Mouse (Mus musculus) limb, embryonic 11.5 days (tissue): ENCODE measurements around the gene Hnrnpl. TPM values are rescaled to one million over a fixed set of nuclear protein-coding genes. Genes with fewer than 3 reads are reported as not detected.

ENCODE experiments used
- ATAC-seq: fragments of 200-750 bp; cut with Nextera tagmentation; 2 replicates; pipeline ENCODE4 v1.8.0; 2017; ENCODE audit warnings: low read depth; ENCODE audit not compliant: insufficient number of reproducible peaks, low FRiP score, low TSS enrichment
- DNase-seq: peaks from one replicate; pipeline ENCODE4 v3.0.0-alpha.2; 2015; ENCODE audit warnings: low spot score
- H3K27ac ChIP-seq: fragments of 300-500 bp; sonication (generic); replicated peaks from 2 replicates; pipeline ENCODE4 v1.5.1; 2014; ENCODE audit warnings: low read depth, mild to moderate bottlenecking, low read length
- H3K27me3 ChIP-seq: fragments of 300-500 bp; sonication (generic); 2 replicates; pipeline ENCODE4 v1.6.1; 2014; ENCODE audit warnings: mild to moderate bottlenecking, low read length, mixed read lengths; ENCODE audit not compliant: control insufficient read depth, insufficient read depth
- H3K36me3 ChIP-seq: fragments of 300-500 bp; sonication (generic); 2 replicates; pipeline ENCODE4 v1.6.1; 2014; ENCODE audit warnings: mild to moderate bottlenecking, low read length, moderate library complexity, mixed read lengths; ENCODE audit not compliant: control insufficient read depth, insufficient read depth
- H3K4me1 ChIP-seq: fragments of 300-500 bp; sonication (generic); 2 replicates; pipeline ENCODE4 v1.6.1; 2014; ENCODE audit warnings: low read length, mixed read lengths; ENCODE audit not compliant: control insufficient read depth, insufficient read depth
- H3K4me2 ChIP-seq: fragments of 300-500 bp; sonication (generic); 2 replicates; pipeline ENCODE4 v1.6.1; 2014; ENCODE audit warnings: low read depth, mild to moderate bottlenecking, moderate library complexity; ENCODE audit not compliant: severe bottlenecking
- H3K4me3 ChIP-seq: fragments of 300-500 bp; sonication (generic); 2 replicates; pipeline ENCODE4 v1.5.1; 2014; ENCODE audit warnings: low read depth, low read length
- H3K9ac ChIP-seq: fragments of 300-500 bp; sonication (generic); 2 replicates; pipeline ENCODE4 v1.6.1; 2014; ENCODE audit warnings: mild to moderate bottlenecking, low read length
- H3K9me3 ChIP-seq: fragments of 300-500 bp; sonication (generic); 2 replicates; pipeline ENCODE4 v1.6.1; 2016; ENCODE audit warnings: low read length; ENCODE audit not compliant: control insufficient read depth
- WGBS: fragments of 180-500 bp; shearing (Covaris S2); extraction: QIAGEN DNeasy Blood & Tissue Kit; methylation state at CpG from one replicate; pipeline ENCODE4 v1.1.7; 2014; 5-methylcytosine and 5-hydroxymethylcytosine counted together
- polyA plus RNA-seq: library from polyadenylated mRNA; unstranded; fragments of >200 nt; fragmentation: Nextera tagmentation; extraction: Ambion mirVana; gene quantifications from 2 replicates; pipeline ENCODE4 v1.2.1, GENCODE M21; 2014

Hnrnpl gene
- polyA plus RNA-seq, 1 experiment from 2014 or later, result 362 TPM

GRCm38 (mm10) chr7:28794496-28794895, 13.8 kb upstream of the Hnrnpl start:
- no peaks in the 10 kb centered on the region for H3K9me3 ChIP-seq
- H3K9ac ChIP-seq, result no peak overlapping the region
- H3K4me1 ChIP-seq, result peaks cover 10% of the 10 kb centered on the region
- H3K27me3 ChIP-seq, result no peaks in the 10 kb centered on the region
- DNase-seq, result no peak
- no peak for ATAC-seq
- no peaks in the 10 kb centered on the region for H3K36me3 ChIP-seq
- no peak overlapping the region for H3K27ac ChIP-seq
- 91% methylated on average over 3 of the region's 3 CpGs for WGBS
- H3K4me2 ChIP-seq, result no peak overlapping the region
- no peak overlapping the region for H3K4me3 ChIP-seq

- Histone ChIP-seq H3K9ac (no peak overlapping the region), H3K36me3 (no peaks in the 10 kb centered on the region), H3K4me3 (no peak overlapping the region), H3K27ac (no peak overlapping the region), H3K27me3 (no peaks in the 10 kb centered on the region), H3K4me2 (no peak overlapping the region), H3K4me1 (peaks cover 2% of the 10 kb centered on the region; the same call in 1 of the 2 replicates), H3K9me3 (no peaks in the 10 kb centered on the region)
- DNase-seq (no peak), ATAC-seq (no peak)
- WGBS, result 75% methylated on average over 15 of the region's 15 CpGs
Observed at GRCm38 (mm10) chr7:28795832-28796231, 12.5 kb upstream of the Hnrnpl start.

- ATAC-seq, result peak; percentile 58; the same call in 1 of the 2 replicates
Observed at GRCm38 (mm10) chr7:28796562-28796975, 11.8 kb upstream of the Hnrnpl start.

GRCm38 (mm10) chr7:28799994-28800393, 8.3 kb upstream of the Hnrnpl start:
- Histone ChIP-seq H3K27me3 (no peaks in the 10 kb centered on the region), H3K4me2 (no peak overlapping the region), H3K9ac (no peak overlapping the region), H3K4me3 (no peak overlapping the region), H3K36me3 (no peaks in the 10 kb centered on the region), H3K27ac (no peak overlapping the region), H3K9me3 (no peaks in the 10 kb centered on the region), H3K4me1 (peaks cover 20% of the 10 kb centered on the region)
- 94% methylated on average over 9 of the region's 9 CpGs for WGBS
- DNase-seq, result no peak
- ATAC-seq, result no peak

More at GRCm38 (mm10) chr7:28796562-28796975, 11.8 kb upstream of the Hnrnpl start:
- Histone ChIP-seq H3K4me1 (peaks cover 2% of the 10 kb centered on the region; the same call in 1 of the 2 replicates), H3K9ac (peak overlapping the region; percentile 38; the same call in 1 of the 2 replicates), H3K4me2 (peak overlapping the region; percentile 27; the same call in 1 of the 2 replicates), H3K27me3 (no peaks in the 10 kb centered on the region), H3K9me3 (no peaks in the 10 kb centered on the region), H3K4me3 (peak overlapping the region; percentile 7; the same call in 1 of the 2 replicates), H3K27ac (no peak overlapping the region), H3K36me3 (no peaks in the 10 kb centered on the region)
- peak; percentile 81 for DNase-seq
- 17% methylated on average over 32 of the region's 32 CpGs for WGBS

- ATAC-seq, result no peak
- WGBS, result 71% methylated on average over 3 of the region's 3 CpGs
- no peak for DNase-seq
Observed at GRCm38 (mm10) chr7:28801451-28801850, 6.9 kb upstream of the Hnrnpl start.

GRCm38 (mm10) chr7:28801901-28802670, 6.3 kb upstream of the Hnrnpl start:
- Histone ChIP-seq H3K9ac (0 out of 2 replicates have a peak overlapping the region, but pooled peaks have one; percentile 5), H3K4me3 (no peak overlapping the region), H3K27me3 (no peaks in the 10 kb centered on the region), H3K4me2 (peak overlapping the region; percentile 19; the same call in 1 of the 2 replicates), H3K4me1 (peaks cover 18% of the 10 kb centered on the region), H3K9me3 (no peaks in the 10 kb centered on the region), H3K27ac (peak overlapping the region; percentile 83), H3K36me3 (no peaks in the 10 kb centered on the region)
- ATAC-seq (no peak), DNase-seq (peak; percentile 66)
- 22% methylated on average over 10 of the region's 10 CpGs for WGBS

More at GRCm38 (mm10) chr7:28801451-28801850, 6.9 kb upstream of the Hnrnpl start:
- Histone ChIP-seq H3K4me3 (no peak overlapping the region), H3K9me3 (no peaks in the 10 kb centered on the region), H3K27me3 (no peaks in the 10 kb centered on the region), H3K36me3 (no peaks in the 10 kb centered on the region), H3K4me1 (peaks cover 20% of the 10 kb centered on the region), H3K4me2 (no peak overlapping the region), H3K9ac (no peak overlapping the region), H3K27ac (no peak overlapping the region)

GRCm38 (mm10) chr7:28802846-28803588, 5.3 kb upstream of the Hnrnpl start:
- H3K27ac ChIP-seq, result peak overlapping the region; percentile 83
- no peak overlapping the region for H3K9ac ChIP-seq
- DNase-seq (no peak), ATAC-seq (peak; percentile 49; the same call in 1 of the 2 replicates)
- H3K4me3 ChIP-seq, result no peak overlapping the region
- no peaks in the 10 kb centered on the region for H3K9me3 ChIP-seq
- no peaks in the 10 kb centered on the region for H3K36me3 ChIP-seq
- WGBS, result 6% methylated on average over 10 of the region's 10 CpGs
- no peaks in the 10 kb centered on the region for H3K27me3 ChIP-seq
- peak overlapping the region; percentile 19; the same call in 1 of the 2 replicates for H3K4me2 ChIP-seq
- H3K4me1 ChIP-seq, result peaks cover 22% of the 10 kb centered on the region

GRCm38 (mm10) chr7:28803756-28804155, 4.6 kb upstream of the Hnrnpl start:
- 39% methylated on average over 4 of the region's 4 CpGs for WGBS
- no peak overlapping the region for H3K4me2 ChIP-seq
- DNase-seq, result no peak

More at GRCm38 (mm10) chr7:28803756-28804155, 4.6 kb upstream of the Hnrnpl start:
- no peak for ATAC-seq
- Histone ChIP-seq H3K36me3 (no peaks in the 10 kb centered on the region), H3K27ac (no peak overlapping the region), H3K4me3 (no peak overlapping the region), H3K4me1 (peaks cover 26% of the 10 kb centered on the region), H3K9ac (no peak overlapping the region), H3K9me3 (no peaks in the 10 kb centered on the region), H3K27me3 (no peaks in the 10 kb centered on the region)
